Mouse (Mus musculus): Measurements from ENCODE around the gene Rab44. TPM values are rescaled to one million over a fixed set of nuclear protein-coding genes. Genes with fewer than 3 reads are reported as not detected.

Gene Rab44
- polyA plus RNA-seq, 1 experiment from 2014 or later, result 0.35 TPM

GRCm38 (mm10) chr17:29183162-29183561, 69.2 kb downstream of the Rab44 start:
- WGBS, result 54% methylated on average over 11 of the region's 11 CpGs
- Histone ChIP-seq H3K36me3 (no peaks in the 10 kb centered on the region), H3K4me3 (no peak overlapping the region), H3K27me3 (replicated peaks) (0 out of 2 replicates have a peak, but pooled peaks cover 3% of the 10 kb centered on the region), H3K27ac (replicated peaks) (no peak overlapping the region), H3K9me3 (no peaks in the 10 kb centered on the region), H3K4me2 (no peak overlapping the region), H3K9ac (peak overlapping the region; percentile 47; the same call in 1 of the 2 replicates), H3K4me1 (peaks cover 41% of the 10 kb centered on the region)
- no peak for ATAC-seq (ENCODE audit: extremely low read depth, insufficient number of reproducible peaks, low FRiP score, low TSS enrichment)

- Histone ChIP-seq H3K36me3 (no peaks in the 10 kb centered on the region), H3K4me1 (peaks cover 29% of the 10 kb centered on the region), H3K27me3 (replicated peaks) (peaks cover 19% of the 10 kb centered on the region), H3K4me3 (no peak overlapping the region), H3K9me3 (no peaks in the 10 kb centered on the region), H3K9ac (no peak overlapping the region), H3K27ac (replicated peaks) (no peak overlapping the region), H3K4me2 (no peak overlapping the region)
- no peak for ATAC-seq (ENCODE audit: extremely low read depth, insufficient number of reproducible peaks, low FRiP score, low TSS enrichment)
- WGBS, result 49% methylated on average over 7 of the region's 7 CpGs
Measured at GRCm38 (mm10) chr17:29185376-29186046, 71.6 kb downstream of the Rab44 start.

- Histone ChIP-seq H3K9ac (no peak overlapping the region), H3K4me1 (peaks cover 14% of the 10 kb centered on the region), H3K4me2 (no peak overlapping the region), H3K27me3 (replicated peaks) (peaks cover 19% of the 10 kb centered on the region), H3K27ac (replicated peaks) (no peak overlapping the region), H3K9me3 (no peaks in the 10 kb centered on the region), H3K4me3 (no peak overlapping the region), H3K36me3 (no peaks in the 10 kb centered on the region)
- WGBS, result 44% methylated on average over 10 of the region's 10 CpGs
- ATAC-seq (ENCODE audit: extremely low read depth, insufficient number of reproducible peaks, low FRiP score, low TSS enrichment), result no peak
Measured at GRCm38 (mm10) chr17:29186989-29187859, 73.3 kb downstream of the Rab44 start.

- Histone ChIP-seq H3K36me3 (no peaks in the 10 kb centered on the region), H3K9me3 (no peaks in the 10 kb centered on the region), H3K4me3 (peak overlapping the region; percentile 15), H3K4me2 (peak overlapping the region; percentile 56), H3K9ac (0 out of 2 replicates have a peak overlapping the region, but pooled peaks have one; percentile 2), H3K27me3 (replicated peaks) (peaks cover 16% of the 10 kb centered on the region), H3K4me1 (peaks cover 18% of the 10 kb centered on the region), H3K27ac (replicated peaks) (no peak overlapping the region)
- ATAC-seq (ENCODE audit: extremely low read depth, insufficient number of reproducible peaks, low FRiP score, low TSS enrichment), result no peak
- WGBS, result 7% methylated on average over 10 of the region's 12 CpGs
Measured at GRCm38 (mm10) chr17:29188989-29189388, 75.0 kb downstream of the Rab44 start.

GRCm38 (mm10) chr17:29195579-29195978, 81.6 kb downstream of the Rab44 start:
- H3K4me2 ChIP-seq, result no peak overlapping the region
- no peak overlapping the region for H3K4me3 ChIP-seq
- H3K4me1 ChIP-seq, result peaks cover 17% of the 10 kb centered on the region
- no peaks in the 10 kb centered on the region for H3K36me3 ChIP-seq
- H3K9me3 ChIP-seq, result no peaks in the 10 kb centered on the region
- H3K27me3 ChIP-seq (replicated peaks), result no peaks in the 10 kb centered on the region
- no peak overlapping the region for H3K9ac ChIP-seq
- no peak overlapping the region for H3K27ac ChIP-seq (replicated peaks)
- WGBS, result 67% methylated on average over 4 of the region's 4 CpGs
- no peak for ATAC-seq (ENCODE audit: extremely low read depth, insufficient number of reproducible peaks, low FRiP score, low TSS enrichment)

Other genes starting within 250 kb of the Rab44 start
- gene 4930539E08Rik, start 198.8 kb upstream of the Rab44 start, polyA plus RNA-seq (2015; fragmentation: Nextera tagmentation; extraction: Ambion mirVana), result 0.05 TPM in 1 of 2 replicates, not detected in the other
- 0.19 TPM in 2 replicates for gene Pxt1, start 170.3 kb upstream of the Rab44 start, polyA plus RNA-seq (2015; fragmentation: Nextera tagmentation; extraction: Ambion mirVana)
- gene Kctd20, start 162.2 kb upstream of the Rab44 start, polyA plus RNA-seq (2015; fragmentation: Nextera tagmentation; extraction: Ambion mirVana), result 58.1 and 59.9 TPM in 2 replicates
- 68.7 and 71.0 TPM in 2 replicates for gene Stk38, start 106.2 kb upstream of the Rab44 start, polyA plus RNA-seq (2015; fragmentation: Nextera tagmentation; extraction: Ambion mirVana)
- 321 and 347 TPM in 2 replicates for gene Srsf3, start 81.5 kb upstream of the Rab44 start, polyA plus RNA-seq (2015; fragmentation: Nextera tagmentation; extraction: Ambion mirVana)
- 38.5 and 52.3 TPM in 2 replicates for gene Cdkn1a, start 23.2 kb upstream of the Rab44 start, polyA plus RNA-seq (2015; fragmentation: Nextera tagmentation; extraction: Ambion mirVana)
- 17.4 and 21.0 TPM in 2 replicates for gene Cpne5, start 124.0 kb downstream of the Rab44 start, polyA plus RNA-seq (2015; fragmentation: Nextera tagmentation; extraction: Ambion mirVana)
- gene Ppil1, start 150.0 kb downstream of the Rab44 start, polyA plus RNA-seq (2015; fragmentation: Nextera tagmentation; extraction: Ambion mirVana), result 106 and 128 TPM in 2 replicates
- gene BC004004, start 154.6 kb downstream of the Rab44 start, polyA plus RNA-seq (2015; fragmentation: Nextera tagmentation; extraction: Ambion mirVana), result 85.0 and 91.9 TPM in 2 replicates
- gene Pi16, start 203.5 kb downstream of the Rab44 start, polyA plus RNA-seq (2015; fragmentation: Nextera tagmentation; extraction: Ambion mirVana), result 1.9 and 2.4 TPM in 2 replicates
- 276 and 287 TPM in 2 replicates for gene Mtch1, start 233.8 kb downstream of the Rab44 start, polyA plus RNA-seq (2015; fragmentation: Nextera tagmentation; extraction: Ambion mirVana)
- gene Fgd2, start 246.8 kb downstream of the Rab44 start, polyA plus RNA-seq (2015; fragmentation: Nextera tagmentation; extraction: Ambion mirVana), result 3.4 and 3.8 TPM in 2 replicates